Mouse (Mus musculus): Measurements from ENCODE around the gene Cebpa.

The Cebpa gene

GRCm38 (mm10) chr7:35120146-35120691 lies 1.1 kb downstream of the Cebpa start:
- peak; percentile 38 for DNase-seq

GRCm38 (mm10) chr7:35121150-35121549 lies 2.1 kb downstream of the Cebpa start:
- DNase-seq: no peak

DNA sequence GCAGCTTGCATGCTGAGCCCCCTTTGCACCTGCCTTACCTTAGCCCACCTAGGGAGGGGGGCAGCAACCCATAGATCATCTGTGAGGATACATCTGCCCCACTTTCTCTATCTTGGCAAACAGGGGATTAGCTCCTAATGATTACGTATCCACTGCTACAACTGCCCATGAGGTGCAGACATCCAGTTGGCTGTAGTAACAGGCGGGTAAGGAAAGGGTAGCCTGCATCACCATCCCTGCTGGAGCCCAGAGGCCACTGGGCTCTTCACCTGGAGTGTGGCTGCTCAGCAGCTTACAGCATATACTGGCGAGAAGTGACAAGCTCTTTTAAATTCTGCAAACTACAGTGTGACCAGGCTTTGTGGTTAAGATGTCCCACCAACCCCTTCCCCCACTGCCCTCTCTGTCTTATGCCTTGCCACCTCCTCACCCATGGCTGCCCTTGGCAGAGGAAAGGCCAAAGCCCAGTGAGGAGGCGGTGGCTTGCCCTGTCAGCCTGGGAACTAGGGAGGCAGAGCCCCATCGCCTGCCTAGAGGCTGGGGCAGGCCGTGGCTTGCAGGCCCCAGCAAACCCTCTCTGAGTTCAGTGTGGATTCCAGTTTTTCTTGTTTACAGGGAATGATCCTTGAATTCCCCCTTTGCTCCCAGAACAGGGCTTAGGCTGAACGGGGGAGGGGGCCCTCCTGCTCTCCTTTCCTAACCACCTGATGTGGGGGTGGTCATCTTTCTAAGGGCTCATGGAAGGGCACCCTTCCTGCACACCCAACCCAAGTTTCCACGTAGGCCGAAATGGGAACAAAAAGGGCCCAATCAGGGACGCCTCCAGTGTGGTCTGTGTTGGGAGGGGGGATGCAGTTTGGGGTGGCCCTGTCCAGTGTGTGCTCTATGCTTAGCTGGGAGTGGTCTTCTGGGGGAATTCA lies 3.6 kb downstream of the Cebpa start:
- no peak for DNase-seq

DNA sequence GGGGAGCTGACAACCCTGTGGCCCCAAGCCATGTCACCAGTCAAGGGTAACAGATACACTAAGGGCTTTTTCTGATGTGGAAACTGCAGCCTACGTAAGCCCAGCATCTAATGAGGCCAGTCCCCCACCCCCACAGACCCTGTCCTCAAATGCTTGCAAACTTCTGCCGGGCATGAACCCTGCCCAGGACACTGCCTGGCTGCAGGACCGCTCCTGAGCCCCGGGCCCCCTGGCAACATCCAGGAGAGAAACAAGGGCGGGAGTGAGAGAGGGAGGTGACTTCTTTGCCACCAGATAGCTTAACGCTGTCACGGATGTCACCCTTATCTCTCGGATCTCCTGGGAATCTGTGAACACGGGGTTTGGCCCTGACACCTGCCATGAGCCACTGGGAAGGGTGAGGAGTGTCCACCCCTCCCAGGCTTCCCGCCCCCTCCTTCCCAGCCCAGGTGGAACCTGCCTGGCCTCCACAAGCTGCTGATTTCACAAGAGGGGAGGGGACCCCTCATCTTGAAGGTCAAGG lies 4.4 kb downstream of the Cebpa start:
- DNase-seq: no peak

- DNase-seq: no peak
Observed at GRCm38 (mm10) chr7:35124216-35124615, 5.1 kb downstream of the Cebpa start.

DNA sequence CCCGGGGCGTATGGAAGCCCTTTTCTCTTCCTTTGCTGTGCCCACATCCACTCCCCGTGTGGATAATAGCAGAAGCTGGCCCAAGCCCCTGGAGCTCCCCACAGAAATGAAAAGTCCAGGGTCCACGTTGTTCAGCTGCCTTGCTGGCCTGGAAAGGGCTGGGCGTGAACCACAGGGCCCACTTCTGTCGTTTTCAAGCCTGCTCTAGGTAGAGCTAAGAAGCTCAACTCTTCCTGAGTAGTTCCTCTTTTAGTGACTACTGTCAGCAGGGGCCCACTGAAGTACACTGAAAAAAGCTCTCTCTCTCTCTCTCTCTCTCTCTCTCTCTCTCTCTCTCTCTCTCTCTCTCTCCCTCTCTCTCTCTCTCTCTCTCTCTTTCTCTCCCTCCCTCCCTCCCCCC lies 5.7 kb downstream of the Cebpa start:
- DNase-seq: no peak

- DNase-seq: no peak
Observed at GRCm38 (mm10) chr7:35125971-35126370, 6.9 kb downstream of the Cebpa start.

- no peak for DNase-seq
Observed at GRCm38 (mm10) chr7:35127001-35127400, 7.9 kb downstream of the Cebpa start.

DNA sequence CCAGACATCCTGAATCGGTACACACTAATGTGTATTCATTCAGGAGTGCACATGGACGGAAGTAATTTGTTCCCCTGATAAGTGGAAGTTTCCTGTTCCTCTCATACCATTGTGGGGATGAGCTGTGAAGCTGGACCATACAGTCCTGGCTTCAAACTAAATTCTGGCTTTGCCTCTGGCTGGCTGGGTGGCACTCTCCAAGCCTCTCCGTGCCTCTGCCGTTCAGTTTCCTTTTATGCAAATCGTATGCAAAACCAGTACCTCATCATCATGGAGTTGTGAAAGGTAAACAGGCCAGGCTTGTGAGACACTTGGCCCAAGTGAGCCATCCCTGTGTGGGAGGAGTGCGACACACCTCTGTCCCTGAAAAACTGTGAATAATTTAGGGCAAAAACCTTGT lies 8.6 kb downstream of the Cebpa start:
- DNase-seq: no peak

DNA sequence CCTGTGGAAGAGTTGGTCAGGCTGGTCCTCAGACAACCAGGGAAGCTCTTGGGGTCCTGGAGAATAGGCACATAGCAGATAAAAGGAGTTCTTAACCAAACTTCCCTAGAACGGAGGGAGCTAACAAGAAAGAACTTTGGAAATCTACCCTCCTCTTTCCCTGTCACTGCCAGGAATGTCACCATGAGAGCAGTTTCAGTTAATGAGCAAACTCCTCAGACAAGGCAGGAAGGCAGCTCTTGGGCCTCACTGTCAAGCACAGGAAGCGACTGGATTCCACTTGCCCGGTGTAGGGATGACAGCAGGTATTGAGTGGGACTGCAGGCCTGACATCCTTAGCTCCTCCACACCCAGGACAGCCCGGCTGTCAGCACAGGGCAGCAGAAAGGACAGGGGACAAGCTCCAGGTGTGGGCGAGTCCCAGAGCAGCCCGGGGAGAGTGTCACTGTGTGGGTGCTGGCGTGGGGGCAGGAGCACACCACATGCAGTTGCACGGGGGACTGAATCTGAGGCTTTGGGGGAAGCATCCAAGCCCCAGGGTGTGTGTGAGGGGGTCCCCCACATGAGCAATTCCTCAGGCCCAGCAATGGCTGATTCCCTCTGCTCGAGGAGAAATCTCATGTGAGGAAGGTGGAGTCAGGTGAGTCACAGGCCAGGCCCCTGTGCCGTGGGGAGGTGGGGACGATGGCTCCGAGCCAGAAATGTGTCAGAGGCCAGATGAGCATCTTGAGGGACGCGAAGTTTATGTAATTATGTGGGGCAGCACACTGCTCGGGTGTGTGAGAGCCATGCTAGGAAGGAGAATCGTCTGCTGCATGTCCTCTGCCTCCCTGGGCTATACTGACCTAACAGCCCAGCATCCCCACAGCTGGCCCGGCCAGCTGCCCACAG lies 9.8 kb downstream of the Cebpa start:
- no peak for DNase-seq

- peak; percentile 44 for DNase-seq
Observed at GRCm38 (mm10) chr7:35130059-35130738, 11.1 kb downstream of the Cebpa start.

DNA sequence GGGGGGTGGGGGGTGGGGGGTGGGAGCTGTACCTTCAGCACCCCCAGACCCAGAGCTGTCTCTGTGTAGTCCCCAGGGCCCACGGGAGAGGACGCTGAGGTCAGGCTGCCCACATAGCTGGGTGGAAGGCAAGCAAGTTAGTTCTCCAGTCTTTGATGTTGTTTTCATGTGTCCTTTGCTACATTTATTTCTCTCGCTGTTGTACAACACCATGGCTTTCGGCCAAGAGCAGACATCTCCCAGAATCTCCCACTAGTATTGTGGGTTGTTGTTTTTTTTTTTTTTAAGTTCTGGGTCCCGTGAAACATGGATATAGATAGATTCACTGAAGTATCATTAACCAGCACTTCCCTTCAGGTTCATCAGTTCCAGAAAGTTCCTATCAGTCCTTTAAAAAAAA lies 11.8 kb downstream of the Cebpa start:
- DNase-seq: no peak

GRCm38 (mm10) chr7:35131601-35132000 lies 12.5 kb downstream of the Cebpa start:
- DNase-seq: no peak

- no peak for DNase-seq
Observed at GRCm38 (mm10) chr7:35134621-35135020, 15.5 kb downstream of the Cebpa start.

- DNase-seq: no peak
Observed at GRCm38 (mm10) chr7:35137524-35137923, 18.4 kb downstream of the Cebpa start.

DNA sequence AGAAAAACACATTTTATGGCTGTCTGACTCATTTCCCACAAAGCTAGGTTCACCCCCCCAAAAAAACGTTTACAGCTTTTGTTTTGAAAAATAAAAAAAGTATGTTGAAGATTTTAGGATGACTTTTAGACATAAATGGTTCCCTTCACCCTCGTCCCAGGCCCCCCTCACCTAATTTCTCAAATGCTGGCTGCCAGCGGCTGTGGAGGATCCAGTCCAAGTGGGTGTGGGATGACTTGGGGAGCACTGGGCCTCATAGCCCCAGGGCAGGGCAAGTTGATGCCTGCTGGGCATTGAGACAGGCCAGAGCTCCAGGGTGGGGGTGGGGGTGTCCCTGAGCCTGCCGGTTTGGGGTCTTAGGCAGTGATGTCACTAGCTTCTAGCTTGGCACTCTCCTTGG lies 19.4 kb downstream of the Cebpa start:
- no peak for DNase-seq

- no peak for DNase-seq
Observed at GRCm38 (mm10) chr7:35139880-35140279, 20.8 kb downstream of the Cebpa start.

GRCm38 (mm10) chr7:35141519-35141918 lies 22.4 kb downstream of the Cebpa start:
- no peak for DNase-seq

DNA sequence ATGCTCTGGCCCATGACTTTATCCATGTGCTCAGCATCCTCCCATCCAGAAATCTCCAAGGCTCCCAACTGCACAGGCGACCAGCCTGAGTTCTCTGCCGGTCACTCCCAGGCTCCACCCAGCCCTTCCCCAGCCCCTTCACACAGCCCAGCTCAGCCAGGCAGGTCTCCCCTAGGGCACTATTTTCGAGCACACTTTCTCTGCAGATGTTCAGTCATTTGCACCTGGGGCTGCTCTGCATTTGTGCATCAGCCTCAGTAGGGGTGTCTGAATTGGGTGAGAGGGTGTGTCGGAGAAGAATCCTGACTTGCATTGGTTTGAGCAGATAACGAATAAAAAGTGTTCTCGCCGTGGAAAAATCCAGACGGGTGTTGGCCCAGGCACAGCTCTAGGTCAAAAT lies 23.4 kb downstream of the Cebpa start:
- no peak for DNase-seq

DNA sequence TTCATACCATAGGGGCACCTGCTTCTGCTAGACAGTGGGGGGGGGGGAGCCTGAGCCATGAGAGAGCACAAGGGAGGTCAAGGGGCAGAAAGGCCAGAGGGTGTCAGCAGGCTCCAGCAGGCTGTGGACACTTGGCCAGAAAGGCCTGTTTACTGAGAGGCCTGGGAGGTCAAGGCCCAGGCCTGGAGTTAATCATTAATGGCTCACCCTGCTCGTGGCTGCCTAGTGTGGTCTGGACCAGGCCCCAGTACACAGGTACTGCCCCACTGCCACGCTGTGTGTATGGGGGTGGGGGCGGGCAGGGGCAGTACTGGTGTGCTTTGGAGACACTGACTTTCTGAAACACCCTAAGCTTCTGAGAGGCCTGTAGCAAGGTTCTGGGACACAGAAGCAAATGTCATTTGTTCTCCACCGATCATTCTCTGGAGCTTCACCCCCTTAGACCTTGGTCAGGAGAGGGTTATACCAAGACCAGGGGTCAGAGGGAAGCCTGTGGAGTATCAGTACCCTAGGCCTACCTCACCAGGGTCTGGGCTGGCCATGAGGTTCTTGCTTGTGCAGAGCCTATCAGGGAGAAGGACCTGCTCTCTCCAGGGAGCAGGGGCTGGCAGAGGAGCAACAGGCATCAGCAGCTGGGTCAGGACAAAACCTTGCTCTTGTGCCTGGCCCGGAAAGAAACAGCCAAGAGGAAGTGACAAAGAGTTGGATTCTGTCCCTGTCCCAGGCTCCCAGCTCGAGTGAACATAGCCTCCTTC lies 24.9 kb downstream of the Cebpa start:
- no peak for DNase-seq

- DNase-seq: no peak
Observed at GRCm38 (mm10) chr7:35145068-35145467, 26.0 kb downstream of the Cebpa start.

DNA sequence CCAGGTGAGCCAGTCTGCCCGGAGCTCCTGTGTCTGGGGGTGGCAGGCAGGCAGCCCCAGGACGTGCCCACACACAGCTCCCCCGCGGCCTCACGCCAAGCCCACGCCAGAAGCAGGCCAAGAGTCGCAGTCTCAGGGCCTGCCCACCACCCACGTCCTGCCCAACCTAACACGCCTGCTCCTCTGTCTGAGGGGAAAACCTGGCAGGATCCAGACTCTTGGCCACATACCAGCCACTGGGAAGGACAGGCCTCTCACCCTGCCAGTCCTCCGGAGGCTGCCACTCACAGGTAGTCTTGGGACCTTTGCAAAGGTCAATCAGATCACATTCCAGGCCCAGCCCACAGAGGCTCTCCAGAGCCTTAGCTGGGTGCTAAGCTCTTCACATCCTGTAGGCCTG lies 27.2 kb downstream of the Cebpa start:
- no peak for DNase-seq

All from cerebellum, adult 11 months (tissue).